Mouse (Mus musculus): ENCODE measurements around the gene Tnfrsf4.

GRCm38 (mm10) chr4:155991908-155992230 is 21.8 kb upstream of the Tnfrsf4 start:
- TF ChIP-seq GATA1 (IDR thresholded peaks at IDR 0.05; ENCODE audit: borderline replicate concordance, low read length) (no peak), FLI1 (IDR thresholded peaks at IDR 0.05; ENCODE audit: low read length) (no peak)

Measured in megakaryocyte, embryonic 14.5 days (primary cell).